ENCODE assay signal across 8 mouse cellular contexts in the genomic region with DNA sequence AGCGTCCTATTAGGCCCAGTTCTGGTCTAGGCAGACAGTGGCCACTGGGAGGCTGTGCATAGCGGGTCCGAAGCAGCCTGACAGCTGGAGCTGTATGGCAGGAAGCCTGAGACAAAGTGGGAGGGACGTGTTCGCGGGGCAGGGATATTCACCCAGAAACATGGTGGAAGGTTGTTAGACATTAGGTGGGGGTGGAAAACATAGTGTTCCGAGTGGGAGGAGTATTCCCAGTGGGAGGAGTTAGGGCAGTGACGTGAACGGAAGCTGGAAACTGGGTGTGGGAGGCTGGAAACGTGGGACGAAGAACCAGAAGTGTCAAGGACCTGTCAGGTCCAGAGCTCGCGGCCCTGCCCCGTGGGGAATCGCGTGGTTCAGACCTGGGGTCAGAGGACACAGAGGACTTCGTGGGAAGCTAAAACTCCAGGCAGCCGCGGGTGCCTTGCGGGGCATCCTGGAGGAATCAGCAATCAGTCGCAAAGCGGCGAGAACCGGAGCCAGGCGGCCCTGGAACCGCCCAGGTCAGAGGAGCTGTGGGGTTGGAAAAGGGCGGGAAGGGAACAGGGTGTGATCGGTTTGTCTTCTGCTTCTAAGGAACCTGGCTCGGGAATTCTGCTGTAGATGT. TPM values are rescaled to one million over a fixed set of nuclear protein-coding genes. Genes with fewer than 3 reads are reported as not detected.
DNase-seq lines count a peak whose midpoint lies in the region; ATAC-seq lines count a peak whose summit lies in the region.

A gene (plus strand): TSS at position 281 of the 622 bp plus-strand sequence.

- WGBS in intestine, embryonic 15.5 days, result under 1% methylated on average over 29 of the region's 29 CpGs

- peaks cover 2% of the 10 kb centered on the region for H3K4me1 ChIP-seq in intestine, embryonic 15.5 days (replicated peaks)

- H3K9me3 ChIP-seq in intestine, embryonic 15.5 days, result no peaks in the 10 kb centered on the region

- no peaks in the 10 kb centered on the region for H3K36me3 ChIP-seq in intestine, embryonic 15.5 days

- peak within 1 kb of the TSS; percentile 69 for H3K4me3 ChIP-seq in intestine, embryonic 15.5 days (replicated peaks)

- peak within 1 kb of the TSS; percentile 80 for H3K4me2 ChIP-seq in intestine, embryonic 15.5 days (replicated peaks)

- no peaks in the 10 kb centered on the region for H3K27me3 ChIP-seq in intestine, embryonic 15.5 days (replicated peaks)

- peak within 1 kb of the TSS; percentile 96 for H3K27ac ChIP-seq in intestine, embryonic 15.5 days

- intact Hi-C loops in gastrocnemius, postnatal 36 days (cut with DNase I), result no loop called here
- intact Hi-C loops in left cerebral cortex, postnatal 14 days (cut with DNase I), result loop anchor here (2.0 kb wide), 2 partner anchors 32 to 50 kb away; a partner anchor contains a TSS

- H3K9ac ChIP-seq in intestine, embryonic 15.5 days, result peak within 1 kb of the TSS; percentile 77

- peak; percentile 96 for ATAC-seq in intestine, embryonic 15.5 days
- ATAC-seq in megakaryocyte-erythroid progenitor cell, adult 5-6 weeks (replicated peaks; ENCODE audit: low FRiP score, low TSS enrichment, poor library complexity, severe bottlenecking), result peak; percentile 95

- DNase-seq in adrenal gland, postnatal 10 days, result peak; percentile 90
- peak; percentile 89 for DNase-seq in embryo, embryonic 9.5 days (ENCODE audit: extremely low spot score)
- peak; percentile 73 to 76 for DNase-seq in gastrocnemius, postnatal 36 days
- DNase-seq in left cerebral cortex, postnatal 14 days (ENCODE audit: low spot score in 2 of 2), result peak; percentile 79 to 90
- peak; percentile 77 for DNase-seq in right cerebral cortex, postnatal 25 days
- peak; percentile 74 to 86 for DNase-seq in urinary bladder, postnatal 36 days (ENCODE audit: low spot score in 2 of 2)

RNA-seq across cellular contexts. Expression of the gene that starts here (rescaled TPM):
- total RNA-seq in adrenal gland, postnatal 10 days (2021), result 10 to 100 TPM; 10.3 to 11.4 TPM
- total RNA-seq in gastrocnemius, postnatal 36 days (2021), result 1 to 10 TPM; 1.6 to 2.1 TPM
- polyA plus RNA-seq in intestine, embryonic 15.5 days (2015; fragmentation: Nextera tagmentation; extraction: Ambion mirVana), result 17.0 and 17.7 TPM in 2 replicates
- total RNA-seq in left cerebral cortex, postnatal 14 days (2021), result 10 to 100 TPM; 12.3 to 14.1 TPM
- 2.0 and 3.8 TPM in 2 replicates for total RNA-seq in megakaryocyte-erythroid progenitor cell, adult 5-6 weeks (2014; fragmentation: Nextera tagmentation)
- total RNA-seq in megakaryocyte-erythroid progenitor cell, adult 5-6 weeks (2017), result 1.6 and 4.6 TPM in 2 replicates

Comparison
In these comparisons a context has a peak if more than half of its experiments do, and no peak if none do; other contexts are left out.
1. Peak in every context shown above with its lines: DNase-seq, ATAC-seq, H3K4me3 ChIP-seq and H3K27ac ChIP-seq.